Mouse (Mus musculus) left cerebral cortex, postnatal 36 days (tissue): ENCODE data around the gene Hivep1. TPM values are rescaled to one million over a fixed set of nuclear protein-coding genes. Genes with fewer than 3 reads are reported as not detected.

Source experiments
- DNase-seq, 2 experiments: peaks; one replicate each; pipeline ENCODE4 v3.0.0; 2021 to 2022; ENCODE audit warnings: low spot score in 2 of 2, mixed read lengths in 1 of 2
- intact Hi-C: fragments of 180-260 bp; cut with DNase I; formaldehyde crosslinking; loops from one replicate; pipeline ENCODE4 v1.15.1; 2025
- total RNA-seq, 2 experiments: library from RNA; stranded (reverse); gene quantifications; 2 replicates each; pipeline ENCODE4 v1.2.3; 2021

Hivep1 gene
- total RNA-seq, 2 experiments from 2014 or later = 60.9 to 61.3 TPM

- intact Hi-C loops = no loop called here
- no peak for DNase-seq
Measured at GRCm38 (mm10) chr13:42170802-42171201, 119.0 kb downstream of the Hivep1 start.

- DNase-seq = peak; percentile 31 to 35
- intact Hi-C loops = loop anchor here (5.0 kb wide), 1 partner anchor 127 kb away; the partner anchor contains the start of gene Edn1
Measured at GRCm38 (mm10) chr13:42174827-42175420, 123.1 kb downstream of the Hivep1 start.

- no peak for DNase-seq
- intact Hi-C loops = no loop called here
Measured at GRCm38 (mm10) chr13:42182635-42183034, 130.8 kb downstream of the Hivep1 start.

- intact Hi-C loops = no loop called here
- no peak for DNase-seq
Measured at GRCm38 (mm10) chr13:42184131-42184530, 132.3 kb downstream of the Hivep1 start.

GRCm38 (mm10) chr13:42193016-42193415 lies 141.2 kb downstream of the Hivep1 start:
- intact Hi-C loops = no loop called here
- DNase-seq = no peak

- intact Hi-C loops = no loop called here
- DNase-seq = no peak
Measured at GRCm38 (mm10) chr13:42195671-42196070, 143.8 kb downstream of the Hivep1 start.

GRCm38 (mm10) chr13:42197656-42198055 lies 145.8 kb downstream of the Hivep1 start:
- no peak for DNase-seq
- intact Hi-C loops = no loop called here

- intact Hi-C loops = no loop called here
- DNase-seq = no peak
Measured at GRCm38 (mm10) chr13:42213556-42213955, 161.7 kb downstream of the Hivep1 start.

GRCm38 (mm10) chr13:42222401-42222800 lies 170.6 kb downstream of the Hivep1 start:
- intact Hi-C loops = no loop called here
- DNase-seq = no peak

GRCm38 (mm10) chr13:42228849-42229248 lies 177.0 kb downstream of the Hivep1 start:
- intact Hi-C loops = no loop called here
- no peak for DNase-seq

GRCm38 (mm10) chr13:42233741-42234419 lies 182.1 kb downstream of the Hivep1 start:
- intact Hi-C loops = no loop called here

GRCm38 (mm10) chr13:42238520-42238919 lies 186.7 kb downstream of the Hivep1 start:
- intact Hi-C loops = no loop called here
- DNase-seq = no peak

More at GRCm38 (mm10) chr13:42233741-42234419, 182.1 kb downstream of the Hivep1 start:
- DNase-seq = no peak

- DNase-seq = no peak
- intact Hi-C loops = no loop called here
Measured at GRCm38 (mm10) chr13:42242131-42242530, 190.3 kb downstream of the Hivep1 start.

Other genes starting within 250 kb of the Hivep1 start
- gene Adtrp, start 204.3 kb upstream of the Hivep1 start, total RNA-seq = under 1 TPM; 0.16 to 0.59 TPM
- gene Edn1, start 249.5 kb downstream of the Hivep1 start, total RNA-seq = 1 to 10 TPM; 3.1 to 3.2 TPM